Mouse (Mus musculus): ENCODE data around the gene Hsp90b1. TPM values are rescaled to one million over a fixed set of nuclear protein-coding genes. Genes with fewer than 3 reads are reported as not detected.

Hsp90b1 gene
- polyA plus RNA-seq, 1 experiment from 2014 or later, result 662 TPM

Small RNAs within 50 kb of the gene (microRNA-seq; reads per million reads assigned to microRNA genes)
- not detected for gene Gm25745

Other genes with a start within 250 kb of the Hsp90b1 start
- gene Syn3, start 206.6 kb downstream of the Hsp90b1 start, polyA plus RNA-seq (2015; fragmentation: Nextera tagmentation; extraction: Ambion mirVana), result 1.6 and 1.7 TPM in 2 replicates
- gene Ttc41, start 302 bp upstream of the Hsp90b1 start, polyA plus RNA-seq (2015; fragmentation: Nextera tagmentation; extraction: Ambion mirVana), result 0.69 and 0.98 TPM in 2 replicates
- not detected in 2 replicates for gene Gm49358, start 58.5 kb upstream of the Hsp90b1 start, polyA plus RNA-seq (2015; fragmentation: Nextera tagmentation; extraction: Ambion mirVana)
- 0.99 and 1.0 TPM in 2 replicates for gene Nt5dc3, start 73.5 kb upstream of the Hsp90b1 start, polyA plus RNA-seq (2015; fragmentation: Nextera tagmentation; extraction: Ambion mirVana)

Measured in limb, embryonic 15.5 days (tissue).